Mouse (Mus musculus) brain, embryonic 14.5 days (tissue): ENCODE results near the gene Thap2.

Source experiments
- CTCF ChIP-seq: fragments of 200-500 bp; IDR thresholded peaks from 2 replicates; pipeline ENCODE4 v1.5.1; 2012; ENCODE audit warnings: inconsistent platforms, mild to moderate bottlenecking, moderate library complexity, borderline replicate concordance; ENCODE audit not compliant: insufficient read depth, insufficient read length; ENCODE audit errors: extremely low read depth
- POLR2A ChIP-seq: fragments of 200-500 bp; IDR thresholded peaks from 2 replicates; pipeline ENCODE4 v1.6.1; 2012; ENCODE audit warnings: mild to moderate bottlenecking, inconsistent platforms, borderline replicate concordance; ENCODE audit not compliant: poor library complexity, insufficient read depth, insufficient read length, severe bottlenecking; ENCODE audit errors: extremely low read depth

DNA sequence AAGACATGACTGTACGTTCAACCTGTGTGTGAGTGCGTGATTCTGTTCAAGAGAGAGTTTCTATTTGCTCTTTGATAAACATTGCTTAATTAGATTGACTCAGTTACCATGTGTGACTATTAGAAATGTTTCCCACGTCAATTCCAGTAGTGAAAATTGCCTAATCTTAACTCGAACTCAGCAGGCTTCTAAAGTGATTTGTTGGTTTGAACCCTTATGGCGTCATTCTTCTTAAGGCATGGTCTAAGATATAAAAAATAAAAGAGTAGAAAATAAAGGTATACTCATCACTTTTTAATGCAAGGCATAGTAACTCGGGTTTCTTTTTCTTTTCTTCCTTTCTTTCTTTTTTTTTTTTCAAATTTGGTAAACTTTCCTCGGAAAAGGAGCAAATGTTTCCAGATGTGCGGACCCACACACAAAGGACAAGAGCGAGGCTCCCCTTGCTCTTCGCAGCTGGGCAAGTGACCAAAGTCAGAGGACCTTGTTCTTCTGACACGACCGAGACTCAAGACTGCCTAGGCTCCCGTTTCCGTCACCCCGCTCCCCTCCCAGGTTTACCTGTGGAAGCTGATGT is 511 bp downstream of the Thap2 start:
- no peak for TF ChIP-seq POLR2A
- no peak for TF ChIP-seq CTCF
